Mouse (Mus musculus) forebrain, embryonic 15.5 days (tissue): Measurements from ENCODE around the gene Plpp7. TPM values are rescaled to one million over a fixed set of nuclear protein-coding genes. Genes with fewer than 3 reads are reported as not detected.

Experiments used
- ATAC-seq: fragments of 200-750 bp; cut with Nextera tagmentation; replicated peaks from 2 replicates; pipeline ENCODE4 v1.8.0; 2017; ENCODE audit warnings: mild to moderate bottlenecking, moderate TSS enrichment, moderate library complexity
- H3K27ac ChIP-seq: fragments of 300-500 bp; sonication (generic); replicated peaks from 2 replicates; pipeline ENCODE4 v1.5.1; 2015; ENCODE audit warnings: mild to moderate bottlenecking, inconsistent platforms
- H3K27me3 ChIP-seq: fragments of 300-500 bp; sonication (generic); 2 replicates; pipeline ENCODE4 v1.6.1; 2015; ENCODE audit warnings: inconsistent platforms
- H3K36me3 ChIP-seq: fragments of 300-500 bp; sonication (generic); 2 replicates; pipeline ENCODE4 v1.6.1; 2015; ENCODE audit warnings: mild to moderate bottlenecking, inconsistent platforms
- H3K4me1 ChIP-seq: fragments of 300-500 bp; sonication (generic); 2 replicates; pipeline ENCODE4 v1.6.1; 2015; ENCODE audit warnings: inconsistent platforms
- H3K4me2 ChIP-seq: fragments of 300-500 bp; sonication (generic); replicated peaks from 2 replicates; pipeline ENCODE4 v1.6.1; 2015; ENCODE audit warnings: mild to moderate bottlenecking, inconsistent platforms
- H3K4me3 ChIP-seq: fragments of 300-500 bp; sonication (generic); 2 replicates; pipeline ENCODE4 v1.5.1; 2015; ENCODE audit warnings: mild to moderate bottlenecking, inconsistent platforms
- H3K9ac ChIP-seq: fragments of 300-500 bp; sonication (generic); replicated peaks from 2 replicates; pipeline ENCODE4 v1.6.1; 2015; ENCODE audit warnings: mild to moderate bottlenecking, inconsistent platforms
- H3K9me3 ChIP-seq: fragments of 300-500 bp; sonication (generic); 2 replicates; pipeline ENCODE4 v1.6.1; 2016; ENCODE audit warnings: inconsistent platforms
- WGBS: fragments of 180-500 bp; shearing (Covaris S2); methylation state at CpG from one replicate; pipeline ENCODE4 v1.1.7; 2015; ENCODE audit warnings: mixed read lengths; 5-methylcytosine and 5-hydroxymethylcytosine counted together
- polyA plus RNA-seq: library from polyadenylated mRNA; unstranded; fragments of >200 nt; fragmentation: Nextera tagmentation; extraction: Ambion mirVana; gene quantifications from 2 replicates; pipeline ENCODE4 v1.2.1, GENCODE M21; 2015

Gene Plpp7
- 16.4 and 17.0 TPM in 2 replicates for polyA plus RNA-seq

DNA sequence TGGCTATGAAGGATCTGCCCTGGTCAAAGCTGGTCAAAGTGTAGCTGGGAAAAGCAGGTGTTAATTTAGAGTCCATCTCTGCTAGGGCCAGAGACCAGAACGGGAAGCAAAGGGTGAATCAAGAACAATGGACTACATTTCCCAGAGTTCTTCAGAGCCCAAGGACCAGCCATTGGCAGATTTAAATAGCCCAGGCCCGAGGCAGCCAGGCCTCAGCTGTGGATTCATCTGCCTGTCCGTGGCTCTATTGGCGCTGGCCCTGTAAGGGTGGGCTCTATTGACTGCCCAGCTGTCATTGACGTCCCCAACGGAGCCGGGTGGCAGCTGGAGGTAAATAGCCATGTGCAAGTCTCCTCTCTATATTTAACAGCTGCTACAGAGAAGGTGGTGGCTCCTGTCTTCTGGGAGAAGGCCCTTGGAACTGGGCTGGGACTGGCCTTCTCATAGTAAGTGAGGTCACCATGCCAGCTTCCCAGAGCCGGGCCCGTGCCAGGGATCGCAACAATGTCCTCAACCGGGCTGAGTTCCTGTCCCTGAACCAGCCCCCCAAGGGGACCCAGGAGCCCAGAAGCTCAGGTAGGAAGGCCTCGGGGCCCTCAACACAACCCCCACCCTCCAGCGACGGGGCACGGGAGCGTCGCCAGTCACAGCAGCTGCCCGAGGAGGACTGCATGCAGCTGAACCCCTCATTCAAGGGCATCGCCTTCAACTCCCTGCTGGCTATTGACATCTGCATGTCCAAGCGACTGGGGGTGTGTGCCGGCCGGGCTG, at the start of gene Plpp7:
TSS of gene Plpp7 (plus strand) at position 178 of the 771 bp plus-strand sequence.
- peak within 1 kb of the TSS; percentile 44 for H3K4me3 ChIP-seq
- H3K4me1 ChIP-seq, result peaks cover 18% of the 10 kb centered on the region
- 48% methylated on average over 22 of the region's 22 CpGs for WGBS
- peak within 1 kb of the TSS; percentile 67 for H3K4me2 ChIP-seq
- no peaks in the 10 kb centered on the region for H3K9me3 ChIP-seq
- H3K27me3 ChIP-seq, result no peaks in the 10 kb centered on the region
- H3K9ac ChIP-seq, result peak within 1 kb of the TSS; percentile 58
- H3K27ac ChIP-seq, result peak within 1 kb of the TSS; percentile 60
- no peaks in the 10 kb centered on the region; the same call in 1 of the 2 replicates for H3K36me3 ChIP-seq
- ATAC-seq, result peak; percentile 94

GRCm38 (mm10) chr2:32046009-32046408, 49.3 kb upstream of the Plpp7 start:
- no peaks in the 10 kb centered on the region for H3K9me3 ChIP-seq
- H3K4me3 ChIP-seq, result no peak overlapping the region
- WGBS, result 91% methylated on average over 10 of the region's 10 CpGs
- no peak overlapping the region for H3K4me2 ChIP-seq
- no peak overlapping the region for H3K9ac ChIP-seq
- H3K4me1 ChIP-seq, result no peaks in the 10 kb centered on the region
- no peaks in the 10 kb centered on the region for H3K27me3 ChIP-seq
- H3K27ac ChIP-seq, result no peak overlapping the region
- H3K36me3 ChIP-seq, result peaks cover 78% of the 10 kb centered on the region
- ATAC-seq, result no peak

DNA sequence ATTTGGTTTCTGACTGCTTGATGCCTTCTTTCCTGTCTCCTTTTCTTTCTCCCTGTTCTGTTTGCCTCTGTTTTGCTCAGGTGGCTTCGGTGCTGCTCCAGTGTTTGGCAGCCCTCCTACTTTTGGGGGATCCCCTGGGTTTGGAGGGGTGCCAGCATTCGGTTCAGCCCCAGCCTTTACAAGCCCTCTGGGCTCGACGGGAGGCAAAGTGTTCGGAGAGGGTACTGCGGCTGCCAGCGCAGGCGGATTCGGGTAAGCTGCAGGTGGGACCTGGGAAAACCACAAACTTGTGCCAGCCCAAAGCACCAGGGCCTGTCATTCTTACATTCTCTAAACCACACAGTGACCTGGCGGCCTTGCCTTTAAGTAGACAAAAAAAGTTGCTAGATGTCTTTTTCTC, 48.0 kb upstream of the Plpp7 start:
- H3K27me3 ChIP-seq, result no peaks in the 10 kb centered on the region
- 76% methylated on average over 10 of the region's 10 CpGs for WGBS
- H3K9me3 ChIP-seq, result no peaks in the 10 kb centered on the region
- ATAC-seq, result no peak
- no peak overlapping the region for H3K27ac ChIP-seq
- no peaks in the 10 kb centered on the region for H3K4me1 ChIP-seq
- peaks cover 78% of the 10 kb centered on the region for H3K36me3 ChIP-seq
- no peak overlapping the region for H3K4me2 ChIP-seq
- no peak overlapping the region for H3K4me3 ChIP-seq
- no peak overlapping the region for H3K9ac ChIP-seq

GRCm38 (mm10) chr2:32051791-32052190, 43.5 kb upstream of the Plpp7 start:
- Histone ChIP-seq H3K9ac (no peak overlapping the region), H3K4me1 (no peaks in the 10 kb centered on the region), H3K27me3 (no peaks in the 10 kb centered on the region), H3K4me2 (no peak overlapping the region), H3K9me3 (no peaks in the 10 kb centered on the region), H3K27ac (no peak overlapping the region), H3K36me3 (peaks cover 54% of the 10 kb centered on the region; the same call in 1 of the 2 replicates), H3K4me3 (no peak overlapping the region)
- WGBS, result 86% methylated on average over 8 of the region's 8 CpGs
- ATAC-seq, result no peak

DNA sequence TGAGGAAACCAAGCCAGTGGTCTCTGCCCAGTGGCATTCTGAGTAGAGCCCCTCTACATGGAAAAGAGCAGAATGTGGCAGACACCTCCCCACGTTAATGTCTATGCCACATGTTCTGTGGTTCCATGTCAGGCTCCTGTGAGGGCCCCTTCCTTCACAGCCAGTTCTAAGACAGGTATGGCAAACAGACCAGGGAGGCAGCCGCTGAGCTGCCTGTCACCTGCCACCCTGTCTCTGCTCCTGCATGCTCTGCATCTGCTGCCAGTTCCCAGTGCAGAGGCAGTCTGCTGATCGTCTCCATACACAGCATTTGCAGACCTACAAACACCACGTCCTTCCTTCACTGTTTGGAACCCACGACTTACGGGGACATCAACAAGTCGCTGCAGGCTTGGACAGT, 42.9 kb upstream of the Plpp7 start:
- WGBS, result 94% methylated on average over 7 of the region's 7 CpGs
- no peak for ATAC-seq
- H3K4me3 ChIP-seq, result no peak overlapping the region
- H3K4me2 ChIP-seq, result no peak overlapping the region
- no peaks in the 10 kb centered on the region for H3K27me3 ChIP-seq
- H3K27ac ChIP-seq, result no peak overlapping the region
- peaks cover 52% of the 10 kb centered on the region; the same call in 1 of the 2 replicates for H3K36me3 ChIP-seq
- no peak overlapping the region for H3K9ac ChIP-seq
- H3K4me1 ChIP-seq, result no peaks in the 10 kb centered on the region
- no peaks in the 10 kb centered on the region for H3K9me3 ChIP-seq

DNA sequence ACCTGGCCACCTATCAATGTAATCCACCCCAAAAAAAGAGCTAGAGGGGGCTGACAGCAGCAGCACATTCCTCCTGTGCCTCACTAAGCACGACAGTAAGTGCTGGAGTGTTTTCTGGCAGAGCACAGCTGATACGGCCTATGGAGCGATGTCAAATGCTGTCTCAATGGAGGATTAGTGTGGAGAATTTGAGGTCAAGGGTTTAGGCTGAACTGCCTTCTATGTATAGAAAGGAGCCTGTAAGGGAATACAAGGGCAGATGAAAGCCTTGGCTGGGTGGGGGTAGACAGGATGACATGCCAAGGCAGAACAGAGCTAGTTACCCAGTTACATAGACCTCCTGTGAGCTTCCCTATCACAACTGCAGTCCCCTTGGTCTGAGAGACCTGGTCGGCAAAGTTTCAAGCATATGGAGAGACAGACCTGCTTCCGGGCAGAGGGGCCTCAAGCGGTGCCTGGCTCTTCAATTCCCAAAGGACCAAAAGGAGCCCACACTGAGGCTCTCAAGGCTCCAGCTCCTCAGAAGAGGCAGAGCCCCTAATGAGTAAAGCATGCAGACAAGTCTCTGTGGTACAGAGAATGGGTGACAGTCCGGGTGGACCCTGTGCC, 39.9 kb upstream of the Plpp7 start:
- ATAC-seq, result no peak
- no peak overlapping the region for H3K27ac ChIP-seq
- no peaks in the 10 kb centered on the region for H3K4me1 ChIP-seq
- no peaks in the 10 kb centered on the region for H3K9me3 ChIP-seq
- no peak overlapping the region for H3K4me3 ChIP-seq
- no peaks in the 10 kb centered on the region for H3K27me3 ChIP-seq
- H3K9ac ChIP-seq, result no peak overlapping the region
- 63% methylated on average over 7 of the region's 7 CpGs for WGBS
- H3K36me3 ChIP-seq, result peaks cover 25% of the 10 kb centered on the region; the same call in 1 of the 2 replicates
- H3K4me2 ChIP-seq, result no peak overlapping the region

DNA sequence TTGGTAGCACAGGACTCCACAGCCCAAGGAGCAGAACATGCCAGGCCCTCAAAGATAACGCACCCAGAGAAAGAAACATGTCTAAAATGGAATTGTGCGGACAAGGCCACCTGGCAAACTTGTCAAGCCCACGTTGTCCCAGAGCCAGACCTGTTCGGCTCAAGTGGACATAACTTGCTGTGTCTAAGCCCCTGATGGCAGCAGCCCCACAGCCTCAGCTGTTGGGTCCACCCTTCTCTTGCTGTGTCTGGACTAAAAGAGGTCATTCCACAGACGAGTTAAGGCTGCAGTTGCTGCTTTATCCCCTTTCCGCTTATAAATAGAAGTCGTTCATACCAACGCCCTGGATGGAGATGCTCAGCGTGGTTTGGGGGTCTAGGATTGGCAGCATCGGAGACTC, 38.8 kb upstream of the Plpp7 start:
- WGBS, result 91% methylated on average over 10 of the region's 10 CpGs
- H3K27ac ChIP-seq, result no peak overlapping the region
- H3K36me3 ChIP-seq, result peaks cover 17% of the 10 kb centered on the region; the same call in 1 of the 2 replicates
- no peak overlapping the region for H3K4me3 ChIP-seq
- H3K4me1 ChIP-seq, result no peaks in the 10 kb centered on the region
- H3K4me2 ChIP-seq, result no peak overlapping the region
- no peak overlapping the region for H3K9ac ChIP-seq
- no peaks in the 10 kb centered on the region for H3K9me3 ChIP-seq
- H3K27me3 ChIP-seq, result no peaks in the 10 kb centered on the region
- ATAC-seq, result no peak

DNA sequence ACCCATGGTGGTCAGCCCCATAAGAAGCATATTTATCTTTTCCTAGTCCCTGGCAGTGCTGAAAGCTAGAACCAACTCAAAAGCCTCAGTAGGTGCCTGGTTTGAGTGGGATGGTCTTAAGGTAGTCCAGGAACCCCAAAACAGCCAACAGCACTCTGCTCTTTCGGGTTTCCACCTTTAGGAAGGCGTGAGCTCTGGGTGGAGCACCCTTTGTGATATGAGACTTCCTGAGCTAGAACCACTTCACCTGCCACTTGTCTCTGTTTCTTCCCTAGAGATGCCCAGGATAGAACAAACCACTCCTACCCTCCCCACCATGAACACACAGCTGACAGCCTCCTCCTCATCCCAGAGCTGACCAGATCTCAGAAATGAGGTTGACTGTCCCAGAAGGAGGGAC, 38.0 kb upstream of the Plpp7 start:
- Histone ChIP-seq H3K4me1 (no peaks in the 10 kb centered on the region), H3K27ac (no peak overlapping the region), H3K4me3 (no peak overlapping the region), H3K27me3 (no peaks in the 10 kb centered on the region), H3K4me2 (no peak overlapping the region), H3K36me3 (peaks cover 8% of the 10 kb centered on the region; the same call in 1 of the 2 replicates), H3K9me3 (no peaks in the 10 kb centered on the region), H3K9ac (no peak overlapping the region)
- no peak for ATAC-seq
- WGBS, result 96% methylated on average over 2 of the region's 2 CpGs

GRCm38 (mm10) chr2:32057794-32058193, 37.5 kb upstream of the Plpp7 start:
- no peaks in the 10 kb centered on the region for H3K4me1 ChIP-seq
- no peak overlapping the region for H3K4me3 ChIP-seq
- no peaks in the 10 kb centered on the region for H3K27me3 ChIP-seq
- no peaks in the 10 kb centered on the region for H3K9me3 ChIP-seq
- H3K4me2 ChIP-seq, result no peak overlapping the region
- 84% methylated on average over 4 of the region's 4 CpGs for WGBS
- H3K9ac ChIP-seq, result no peak overlapping the region
- no peak overlapping the region for H3K27ac ChIP-seq
- H3K36me3 ChIP-seq, result peaks cover 5% of the 10 kb centered on the region; the same call in 1 of the 2 replicates
- ATAC-seq, result no peak

GRCm38 (mm10) chr2:32058241-32058640, 37.1 kb upstream of the Plpp7 start:
- H3K9ac ChIP-seq, result no peak overlapping the region
- no peak overlapping the region for H3K27ac ChIP-seq
- H3K36me3 ChIP-seq, result peaks cover 5% of the 10 kb centered on the region; the same call in 1 of the 2 replicates
- H3K9me3 ChIP-seq, result no peaks in the 10 kb centered on the region
- H3K4me1 ChIP-seq, result no peaks in the 10 kb centered on the region
- 67% methylated on average over 9 of the region's 9 CpGs for WGBS
- H3K27me3 ChIP-seq, result no peaks in the 10 kb centered on the region
- H3K4me2 ChIP-seq, result no peak overlapping the region
- no peak overlapping the region for H3K4me3 ChIP-seq
- no peak for ATAC-seq

DNA sequence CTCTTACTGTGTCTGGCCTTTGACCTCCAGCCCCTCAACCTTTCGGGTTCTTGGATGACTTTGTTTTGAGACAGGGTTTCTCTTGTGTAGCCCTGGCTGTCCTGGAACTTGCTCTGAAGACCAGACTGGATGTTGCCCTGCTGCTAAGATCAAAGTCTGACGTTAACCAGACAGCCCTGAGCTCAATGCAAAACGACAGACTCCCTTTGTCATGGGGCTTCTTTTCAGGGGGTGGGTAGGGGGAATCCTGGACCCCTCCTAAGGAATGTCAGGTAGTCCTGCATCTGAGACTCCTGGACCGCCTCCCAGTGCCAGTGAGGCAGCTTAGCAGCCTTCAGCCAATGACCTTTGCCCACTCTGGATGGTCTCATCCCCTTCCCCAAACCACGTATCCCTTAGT, 36.6 kb upstream of the Plpp7 start:
- Histone ChIP-seq H3K9ac (no peak overlapping the region), H3K4me2 (no peak overlapping the region), H3K27ac (no peak overlapping the region), H3K36me3 (peaks cover under 1% of the 10 kb centered on the region; the same call in 1 of the 2 replicates), H3K9me3 (no peaks in the 10 kb centered on the region), H3K4me3 (no peak overlapping the region), H3K27me3 (no peaks in the 10 kb centered on the region), H3K4me1 (no peaks in the 10 kb centered on the region)
- no peak for ATAC-seq
- WGBS, result 44% methylated on average over 5 of the region's 5 CpGs

DNA sequence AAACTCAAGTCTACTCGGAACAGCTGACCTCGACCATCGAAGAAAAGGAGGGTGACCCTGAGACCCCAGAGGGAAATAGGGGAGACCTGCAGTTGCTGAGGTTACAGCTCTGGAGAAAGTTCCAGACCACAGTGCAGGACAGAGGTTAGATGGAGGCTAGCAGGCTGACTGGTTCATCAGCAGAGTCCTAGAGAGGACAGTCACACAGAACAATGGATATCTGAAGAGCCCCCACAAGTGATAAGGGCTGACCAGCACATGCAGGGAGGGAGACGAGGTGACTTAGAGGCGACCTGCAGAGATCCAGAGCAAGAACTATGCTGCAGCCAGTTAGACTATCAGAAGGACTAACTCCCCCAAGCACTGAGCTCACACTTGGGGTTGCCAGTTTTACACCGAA, 35.7 kb upstream of the Plpp7 start:
- no peak for ATAC-seq
- H3K27ac ChIP-seq, result no peak overlapping the region
- H3K4me1 ChIP-seq, result no peaks in the 10 kb centered on the region
- H3K27me3 ChIP-seq, result no peaks in the 10 kb centered on the region
- H3K36me3 ChIP-seq, result no peaks in the 10 kb centered on the region
- H3K9me3 ChIP-seq, result no peaks in the 10 kb centered on the region
- H3K4me3 ChIP-seq, result no peak overlapping the region
- no peak overlapping the region for H3K4me2 ChIP-seq
- WGBS, result 77% methylated on average over 6 of the region's 6 CpGs
- no peak overlapping the region for H3K9ac ChIP-seq
